Mouse (Mus musculus): Measurements from ENCODE around the gene C1ql4.

- no peak for TF ChIP-seq CTCF (IDR thresholded peaks at IDR 0.05; ENCODE audit: control insufficient read depth, insufficient read depth, insufficient read length)
- no peak for TF ChIP-seq MYOD1 (IDR thresholded peaks at IDR 0.05; ENCODE audit: control insufficient read depth, insufficient read length, low read depth)
- TF ChIP-seq MAX (IDR thresholded peaks at IDR 0.05): no peak
- TF ChIP-seq MYOG (IDR thresholded peaks at IDR 0.05; ENCODE audit: control insufficient read depth, extremely low read depth, insufficient read length): no peak
- no peak for TF ChIP-seq USF1 (IDR thresholded peaks at IDR 0.05; ENCODE audit: low read depth)
- TF ChIP-seq FOSL1 (IDR thresholded peaks at IDR 0.05; ENCODE audit: insufficient read depth, low read length, poor library complexity, severe bottlenecking): no peak
These were observed 28.9 kb upstream of the C1ql4 start for GRCm38 (mm10) chr15:99116539-99116938.

Measured in C2C12 (cell line).